Mouse (Mus musculus): ENCODE data around the gene Rab38. TPM values are rescaled to one million over a fixed set of nuclear protein-coding genes. Genes with fewer than 3 reads are reported as not detected.

Gene Rab38
- polyA plus RNA-seq, 1 experiment from 2014 or later, result 2.4 TPM

- H3K27ac ChIP-seq (replicated peaks), result no peak overlapping the region
- ATAC-seq (ENCODE audit: low FRiP score), result no peak
Observed at GRCm38 (mm10) chr7:88536127-88536531, 106.1 kb downstream of the Rab38 start.

DNA sequence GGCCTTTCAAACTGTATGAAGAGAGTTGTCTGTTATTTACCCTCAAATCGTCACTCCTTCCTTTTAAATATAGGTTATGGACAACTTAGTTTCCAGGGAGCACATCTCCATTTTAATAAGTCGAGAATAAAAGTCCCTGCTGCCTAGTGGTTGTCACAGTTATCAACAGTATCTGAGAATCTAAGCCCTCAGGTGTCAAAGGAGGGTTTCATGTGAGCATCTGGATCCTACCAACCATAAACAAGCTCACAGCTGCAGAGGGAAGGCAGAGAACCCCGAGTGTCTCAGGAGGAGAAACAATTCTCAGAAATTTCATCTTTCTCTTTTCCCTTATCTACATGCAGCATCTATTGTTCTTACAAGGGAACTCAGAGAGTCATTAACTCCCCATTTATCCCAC lies 106.7 kb downstream of the Rab38 start:
- Histone ChIP-seq H3K4me1 (no peaks in the 10 kb centered on the region), H3K36me3 (no peaks in the 10 kb centered on the region), H3K27me3 (replicated peaks) (no peaks in the 10 kb centered on the region), H3K27ac (replicated peaks) (no peak overlapping the region), H3K4me3 (replicated peaks) (no peak overlapping the region), H3K9me3 (replicated peaks) (no peaks in the 10 kb centered on the region), H3K9ac (replicated peaks) (no peak overlapping the region), H3K4me2 (no peak overlapping the region)
- ATAC-seq (ENCODE audit: low FRiP score), result no peak
- 72% methylated on average over 3 of the region's 3 CpGs for WGBS

More at GRCm38 (mm10) chr7:88536127-88536531, 106.1 kb downstream of the Rab38 start:
- H3K27me3 ChIP-seq (replicated peaks), result no peaks in the 10 kb centered on the region
- H3K4me3 ChIP-seq (replicated peaks), result no peak overlapping the region
- no peaks in the 10 kb centered on the region for H3K9me3 ChIP-seq (replicated peaks)
- no peak overlapping the region for H3K9ac ChIP-seq (replicated peaks)
- no peak overlapping the region for H3K4me2 ChIP-seq
- no peaks in the 10 kb centered on the region for H3K36me3 ChIP-seq
- no peaks in the 10 kb centered on the region for H3K4me1 ChIP-seq

Other genes starting within 250 kb of the Rab38 start
- 18.5 and 28.7 TPM in 2 replicates for gene Ctsc, start 152.2 kb upstream of the Rab38 start, polyA plus RNA-seq (2015; fragmentation: Nextera tagmentation; extraction: Ambion mirVana)

Measured in neural tube, embryonic 15.5 days (tissue).